Mouse (Mus musculus) MEL (cell line): ENCODE measurements around the gene Bnc2.

ENCODE experiments used
- CTCF ChIP-seq, 3 experiments: IDR thresholded peaks in 2 of 3; conservative IDR thresholded peaks in 1 of 3; 2 replicates each; pipeline ENCODE4 v1.5.1; 2011 to 2012; ENCODE audit warnings: low read length in 3 of 3, low read depth in 2 of 3, mild to moderate bottlenecking in 2 of 3, improper control_type of control experiment in 1 of 3, inconsistent platforms in 1 of 3, mixed read lengths in 1 of 3, moderate library complexity in 1 of 3; ENCODE audit not compliant: control insufficient read depth in 1 of 3, insufficient read depth in 1 of 3, poor library complexity in 1 of 3, severe bottlenecking in 1 of 3
- ELF1 ChIP-seq: IDR thresholded peaks from 2 replicates; pipeline ENCODE4 v1.6.1; 2014; ENCODE audit warnings: low read depth, mild to moderate bottlenecking, inconsistent platforms, low read length, improper control_type of control experiment, moderate library complexity
- MYB ChIP-seq: IDR thresholded peaks from 2 replicates; pipeline ENCODE4 v1.6.1; 2011; ENCODE audit warnings: mild to moderate bottlenecking, low read depth, low read length, improper control_type of control experiment
- NELFE ChIP-seq: IDR thresholded peaks from 2 replicates; pipeline ENCODE4 v1.6.1; 2011; ENCODE audit warnings: low read depth, low read length, improper control_type of control experiment
- POLR2A ChIP-seq, 2 experiments: IDR thresholded peaks; 2 replicates each; pipeline ENCODE4 v1.6.1; 2011 to 2012; ENCODE audit warnings: low read length in 2 of 2, mild to moderate bottlenecking in 2 of 2, control low read depth in 1 of 2, improper control_type of control experiment in 1 of 2, low read depth in 1 of 2, moderate library complexity in 1 of 2; ENCODE audit not compliant: control insufficient read depth in 1 of 2, insufficient read depth in 1 of 2, poor library complexity in 1 of 2
- POLR2AphosphoS5 ChIP-seq: IDR thresholded peaks from 2 replicates; pipeline ENCODE4 v1.6.1; 2012; ENCODE audit warnings: low read depth, borderline replicate concordance, mild to moderate bottlenecking, inconsistent platforms, low read length, moderate library complexity, mixed read lengths
- USF1 ChIP-seq: IDR thresholded peaks from 2 replicates; pipeline ENCODE4 v1.6.1; 2014; ENCODE audit warnings: low read depth, mild to moderate bottlenecking, inconsistent platforms, low read length, improper control_type of control experiment, moderate library complexity
- ZKSCAN1 ChIP-seq: IDR thresholded peaks from 2 replicates; pipeline ENCODE4 v1.6.1; 2012; ENCODE audit warnings: low read depth, mild to moderate bottlenecking, inconsistent platforms, low read length, improper control_type of control experiment, moderate library complexity
- ZMIZ1 ChIP-seq: IDR thresholded peaks from 2 replicates; pipeline ENCODE4 v1.6.1; 2012; ENCODE audit warnings: low read depth, mild to moderate bottlenecking, inconsistent platforms, low read length, improper control_type of control experiment, moderate library complexity

DNA sequence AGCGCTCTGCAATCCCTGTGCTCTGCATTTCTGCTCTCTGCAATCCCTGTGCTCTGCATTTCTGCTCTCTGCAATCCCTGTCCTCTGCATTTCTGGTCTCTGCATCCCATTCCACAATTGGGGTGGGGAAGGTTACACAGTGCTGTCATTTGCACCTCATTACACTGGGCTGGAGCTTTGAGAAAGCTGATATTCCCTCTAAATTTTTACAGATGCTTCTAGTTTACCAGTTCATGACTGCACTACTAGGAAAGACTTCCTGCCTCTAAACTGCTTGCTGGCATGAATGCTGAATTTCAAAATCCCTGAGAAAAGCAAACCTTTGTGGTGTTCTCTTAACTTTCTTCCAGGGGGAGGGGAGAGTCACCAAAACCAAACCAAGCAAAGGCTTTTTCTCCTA lies 41.1 kb downstream of the Bnc2 start:
- TF ChIP-seq POLR2A (IDR thresholded peaks at IDR 0.05; ENCODE audit: control insufficient read depth in 1 of 2, insufficient read depth in 1 of 2, low read depth in 1 of 2, low read length in 2 of 2, poor library complexity in 1 of 2) (no peak), CTCF (IDR thresholded peaks at IDR 0.05 in 2 of 3, conservative IDR thresholded peaks at IDR 0.05 in 1 of 3; ENCODE audit: control insufficient read depth in 1 of 3, insufficient read depth in 1 of 3, low read depth in 2 of 3, low read length in 3 of 3, poor library complexity in 1 of 3, severe bottlenecking in 1 of 3) (no peak), USF1 (no peak), NELFE (no peak), ELF1 (no peak), POLR2AphosphoS5 (no peak), ZMIZ1 (no peak), ZKSCAN1 (no peak), MYB (no peak)
